Mouse (Mus musculus): ENCODE data around the gene Tcirg1. TPM values are rescaled to one million over a fixed set of nuclear protein-coding genes. Genes with fewer than 3 reads are reported as not detected.

Gene Tcirg1
- polyA plus RNA-seq, 1 experiment from 2014 or later: 34.8 TPM

DNA sequence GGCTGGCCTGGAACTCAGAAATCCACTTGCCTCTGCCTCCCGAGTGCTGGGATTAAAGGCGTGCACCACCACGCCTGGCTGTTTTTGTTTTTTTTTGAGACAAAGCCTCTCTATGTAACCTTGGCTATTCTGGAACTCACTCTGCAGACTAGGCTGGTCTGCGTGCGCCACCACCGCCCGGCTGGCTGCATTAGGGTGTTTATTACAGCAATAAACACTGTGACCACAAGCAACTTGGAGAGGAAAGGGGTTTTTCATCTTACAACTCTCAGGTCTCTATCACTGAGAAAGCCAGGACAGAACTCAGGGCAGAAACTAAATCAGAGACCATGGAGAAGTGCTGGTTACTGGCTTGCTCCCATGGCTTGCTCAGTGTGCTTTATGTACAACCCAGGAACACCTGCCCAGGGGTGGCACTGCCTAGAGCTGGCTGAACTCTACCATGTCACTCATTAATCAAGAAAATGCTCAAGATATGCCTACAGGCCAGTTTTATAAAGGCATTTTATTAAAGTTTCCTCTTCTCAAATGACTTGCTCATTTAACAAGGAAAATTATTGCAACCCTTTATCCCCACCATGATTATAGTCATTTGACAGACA lies 58.6 kb downstream of the Tcirg1 start:
- DNase-seq (ENCODE audit: low spot score) (no peak), ATAC-seq (replicated peaks; ENCODE audit: low FRiP score, low TSS enrichment, low read depth) (no peak)
- Histone ChIP-seq H3K4me2 (ENCODE audit: low read length) (no peak overlapping the region), H3K27me3 (replicated peaks; ENCODE audit: control insufficient read depth, insufficient read depth, low read length) (no peaks in the 10 kb centered on the region), H3K4me3 (ENCODE audit: low read depth, low read length) (no peak overlapping the region), H3K9me3 (ENCODE audit: control insufficient read depth, low read length) (no peaks in the 10 kb centered on the region), H3K27ac (ENCODE audit: low read depth) (no peak overlapping the region), H3K4me1 (replicated peaks; ENCODE audit: control insufficient read depth, insufficient read depth, low read length) (peaks cover 10% of the 10 kb centered on the region), H3K9ac (ENCODE audit: low read length) (no peak overlapping the region), H3K36me3 (ENCODE audit: control insufficient read depth, insufficient read depth, low read length) (no peaks in the 10 kb centered on the region)
- WGBS: 49% methylated on average over 7 of the region's 7 CpGs

DNA sequence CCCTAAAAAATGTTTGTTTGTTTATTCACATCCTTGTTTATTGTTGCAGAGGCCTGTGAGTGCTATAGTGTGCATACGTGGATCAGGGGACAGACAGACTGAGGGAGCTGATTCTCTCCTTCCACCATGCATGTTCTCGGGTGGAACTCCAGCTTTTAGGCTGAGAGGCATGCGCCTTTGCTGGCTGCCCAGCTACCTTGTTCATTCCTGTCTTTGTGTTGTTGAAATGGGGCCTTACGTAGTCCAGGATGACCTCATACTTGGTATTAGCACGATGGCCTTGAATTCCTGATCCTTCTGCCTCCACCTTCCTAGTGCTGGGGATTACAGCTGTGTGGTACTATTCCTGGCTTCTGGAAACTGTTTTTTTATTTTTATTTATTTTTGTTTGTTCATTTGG lies 59.2 kb downstream of the Tcirg1 start:
- Histone ChIP-seq H3K27me3 (replicated peaks; ENCODE audit: control insufficient read depth, insufficient read depth, low read length) (no peaks in the 10 kb centered on the region), H3K4me1 (replicated peaks; ENCODE audit: control insufficient read depth, insufficient read depth, low read length) (peaks cover 5% of the 10 kb centered on the region; the same call in 1 of the 2 replicates), H3K36me3 (ENCODE audit: control insufficient read depth, insufficient read depth, low read length) (no peaks in the 10 kb centered on the region), H3K4me3 (ENCODE audit: low read depth, low read length) (no peak overlapping the region), H3K27ac (ENCODE audit: low read depth) (no peak overlapping the region), H3K9me3 (ENCODE audit: control insufficient read depth, low read length) (no peaks in the 10 kb centered on the region), H3K9ac (ENCODE audit: low read length) (no peak overlapping the region), H3K4me2 (ENCODE audit: low read length) (no peak overlapping the region)
- ATAC-seq (replicated peaks; ENCODE audit: low FRiP score, low TSS enrichment, low read depth) (no peak), DNase-seq (ENCODE audit: low spot score) (no peak)
- 82% methylated on average over 5 of the region's 5 CpGs for WGBS

DNA sequence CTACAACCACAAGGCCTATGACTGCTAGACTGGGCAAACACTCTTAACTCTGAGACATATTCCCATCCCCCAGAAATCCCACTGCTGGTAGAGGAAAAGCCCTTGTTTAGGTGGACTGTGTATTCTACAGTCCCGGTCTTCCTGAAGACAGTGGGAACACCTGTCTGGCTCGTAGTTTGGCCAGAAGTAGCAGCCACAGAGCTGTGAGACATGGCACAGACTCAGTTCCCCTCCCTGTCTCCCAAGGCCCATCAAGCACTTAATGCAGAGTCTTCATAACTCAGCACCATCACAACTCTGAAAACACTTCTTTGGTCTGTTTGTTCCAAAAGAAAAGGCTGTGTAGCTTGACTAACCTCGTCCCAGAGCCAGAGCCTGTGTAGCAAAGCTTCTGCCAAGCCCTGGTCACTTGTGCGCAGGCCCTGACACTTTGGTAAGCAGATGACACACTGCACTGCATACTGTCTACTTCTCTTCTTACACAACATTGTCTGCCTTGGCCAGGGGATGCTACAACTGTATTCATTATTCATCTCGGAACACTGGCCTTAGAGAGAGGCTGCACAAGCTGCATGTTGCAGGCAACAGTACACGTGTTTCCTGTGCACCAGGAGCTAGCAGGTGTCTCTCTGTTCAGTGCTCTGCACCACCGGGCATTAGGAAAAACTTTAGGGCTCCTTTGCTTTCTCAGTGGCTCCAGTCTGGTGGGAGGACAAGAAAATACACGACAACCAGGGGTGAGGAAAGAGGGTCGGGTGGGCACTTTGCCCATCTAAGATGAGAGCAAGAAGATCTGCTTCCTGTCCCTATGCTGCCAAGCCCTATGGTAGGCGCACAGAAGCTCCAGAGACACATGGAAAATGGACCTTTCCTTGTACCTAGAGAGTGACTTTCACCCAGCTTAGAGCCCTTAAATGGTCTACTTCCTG lies 60.0 kb downstream of the Tcirg1 start:
- no peak overlapping the region for H3K4me2 ChIP-seq (ENCODE audit: low read length)
- 79% methylated on average over 10 of the region's 10 CpGs for WGBS
- no peak overlapping the region for H3K9ac ChIP-seq (ENCODE audit: low read length)
- H3K27me3 ChIP-seq (replicated peaks; ENCODE audit: control insufficient read depth, insufficient read depth, low read length): no peaks in the 10 kb centered on the region
- H3K4me3 ChIP-seq (ENCODE audit: low read depth, low read length): no peak overlapping the region
- no peaks in the 10 kb centered on the region for H3K36me3 ChIP-seq (ENCODE audit: control insufficient read depth, insufficient read depth, low read length)
- H3K9me3 ChIP-seq (ENCODE audit: control insufficient read depth, low read length): no peaks in the 10 kb centered on the region
- no peak for ATAC-seq (replicated peaks; ENCODE audit: low FRiP score, low TSS enrichment, low read depth)
- peaks cover 5% of the 10 kb centered on the region; the same call in 1 of the 2 replicates for H3K4me1 ChIP-seq (replicated peaks; ENCODE audit: control insufficient read depth, insufficient read depth, low read length)
- H3K27ac ChIP-seq (ENCODE audit: low read depth): no peak overlapping the region
- no peak for DNase-seq (ENCODE audit: low spot score)

Other genes starting within 250 kb of the Tcirg1 start
- 7.8 and 7.9 TPM in 2 replicates for gene Lrp5, start 220.6 kb downstream of the Tcirg1 start, polyA plus RNA-seq (2014; fragmentation: Nextera tagmentation; extraction: Ambion mirVana)
- gene 1810055G02Rik, start 198.8 kb downstream of the Tcirg1 start, polyA plus RNA-seq (2014; fragmentation: Nextera tagmentation; extraction: Ambion mirVana): 34.1 and 36.4 TPM in 2 replicates
- gene Kmt5b, start 139.7 kb downstream of the Tcirg1 start, polyA plus RNA-seq (2014; fragmentation: Nextera tagmentation; extraction: Ambion mirVana): 29.6 and 29.9 TPM in 2 replicates
- 48.8 and 54.0 TPM in 2 replicates for gene Chka, start 55.4 kb downstream of the Tcirg1 start, polyA plus RNA-seq (2014; fragmentation: Nextera tagmentation; extraction: Ambion mirVana)
- 374 and 390 TPM in 2 replicates for gene Ndufs8, start 5.6 kb upstream of the Tcirg1 start, polyA plus RNA-seq (2014; fragmentation: Nextera tagmentation; extraction: Ambion mirVana)
- 1.9 and 2.3 TPM in 2 replicates for gene Aldh3b1, start 22.7 kb upstream of the Tcirg1 start, polyA plus RNA-seq (2014; fragmentation: Nextera tagmentation; extraction: Ambion mirVana)
- gene Unc93b1, start 28.1 kb upstream of the Tcirg1 start, polyA plus RNA-seq (2014; fragmentation: Nextera tagmentation; extraction: Ambion mirVana): 14.4 and 16.0 TPM in 2 replicates
- gene Aldh3b3, start 51.5 kb upstream of the Tcirg1 start, polyA plus RNA-seq (2014; fragmentation: Nextera tagmentation; extraction: Ambion mirVana): not detected in 2 replicates
- 0.99 and 1.0 TPM in 2 replicates for gene Aldh3b2, start 65.2 kb upstream of the Tcirg1 start, polyA plus RNA-seq (2014; fragmentation: Nextera tagmentation; extraction: Ambion mirVana)
- 13.0 and 13.5 TPM in 2 replicates for gene Acy3, start 79.4 kb upstream of the Tcirg1 start, polyA plus RNA-seq (2014; fragmentation: Nextera tagmentation; extraction: Ambion mirVana)
- 0.13 and 0.16 TPM in 2 replicates for gene Tbx10, start 85.6 kb upstream of the Tcirg1 start, polyA plus RNA-seq (2014; fragmentation: Nextera tagmentation; extraction: Ambion mirVana)
- gene Nudt8, start 93.4 kb upstream of the Tcirg1 start, polyA plus RNA-seq (2014; fragmentation: Nextera tagmentation; extraction: Ambion mirVana): 42.1 and 42.7 TPM in 2 replicates
- gene Gm49405, start 93.5 kb upstream of the Tcirg1 start, polyA plus RNA-seq (2014; fragmentation: Nextera tagmentation; extraction: Ambion mirVana): 2.4 and 2.9 TPM in 2 replicates
- 3.6 and 3.9 TPM in 2 replicates for gene Doc2g, start 96.2 kb upstream of the Tcirg1 start, polyA plus RNA-seq (2014; fragmentation: Nextera tagmentation; extraction: Ambion mirVana)
- 247 and 248 TPM in 2 replicates for gene Ndufv1, start 105.7 kb upstream of the Tcirg1 start, polyA plus RNA-seq (2014; fragmentation: Nextera tagmentation; extraction: Ambion mirVana)
- gene Gstp1, start 130.9 kb upstream of the Tcirg1 start, polyA plus RNA-seq (2014; fragmentation: Nextera tagmentation; extraction: Ambion mirVana): 746 and 810 TPM in 2 replicates
- gene Gstp2, start 138.9 kb upstream of the Tcirg1 start, polyA plus RNA-seq (2014; fragmentation: Nextera tagmentation; extraction: Ambion mirVana): 7.8 and 8.8 TPM in 2 replicates
- gene Gstp3, start 152.4 kb upstream of the Tcirg1 start, polyA plus RNA-seq (2014; fragmentation: Nextera tagmentation; extraction: Ambion mirVana): 1.0 and 1.3 TPM in 2 replicates
- gene Cabp2, start 174.4 kb upstream of the Tcirg1 start, polyA plus RNA-seq (2014; fragmentation: Nextera tagmentation; extraction: Ambion mirVana): 0.57 TPM in 1 of 2 replicates, not detected in the other
- 87.4 and 103 TPM in 2 replicates for gene Cdk2ap2, start 190.0 kb upstream of the Tcirg1 start, polyA plus RNA-seq (2014; fragmentation: Nextera tagmentation; extraction: Ambion mirVana)
- 13.3 and 14.3 TPM in 2 replicates for gene Pitpnm1, start 192.9 kb upstream of the Tcirg1 start, polyA plus RNA-seq (2014; fragmentation: Nextera tagmentation; extraction: Ambion mirVana)
- 89.7 and 96.0 TPM in 2 replicates for gene Aip, start 218.7 kb upstream of the Tcirg1 start, polyA plus RNA-seq (2014; fragmentation: Nextera tagmentation; extraction: Ambion mirVana)
- not detected in 2 replicates for gene Gpr152, start 232.7 kb upstream of the Tcirg1 start, polyA plus RNA-seq (2014; fragmentation: Nextera tagmentation; extraction: Ambion mirVana)
- gene Cabp4, start 236.9 kb upstream of the Tcirg1 start, polyA plus RNA-seq (2014; fragmentation: Nextera tagmentation; extraction: Ambion mirVana): 0.08 TPM in 1 of 2 replicates, not detected in the other
- gene Coro1b, start 241.5 kb upstream of the Tcirg1 start, polyA plus RNA-seq (2014; fragmentation: Nextera tagmentation; extraction: Ambion mirVana): 174 and 189 TPM in 2 replicates
- gene Ptprcap, start 246.5 kb upstream of the Tcirg1 start, polyA plus RNA-seq (2014; fragmentation: Nextera tagmentation; extraction: Ambion mirVana): 3.1 and 3.3 TPM in 2 replicates